Mouse (Mus musculus) hindbrain, embryonic 11.5 days (tissue): ENCODE measurements around the gene Ntrk1. TPM values are rescaled to one million over a fixed set of nuclear protein-coding genes. Genes with fewer than 3 reads are reported as not detected.

Experiments
- ATAC-seq: fragments of 200-750 bp; cut with Nextera tagmentation; 2 replicates; pipeline ENCODE4 v1.8.0; 2017; ENCODE audit warnings: mild to moderate bottlenecking, moderate TSS enrichment, moderate library complexity; ENCODE audit not compliant: low FRiP score
- DNase-seq: peaks from one replicate; pipeline ENCODE4 v3.0.0-alpha.2; 2015; ENCODE audit warnings: low spot score
- H3K27ac ChIP-seq: fragments of 300-500 bp; sonication (generic); 2 replicates; pipeline ENCODE4 v1.5.1; 2014; ENCODE audit warnings: mild to moderate bottlenecking, low read depth, low read length
- H3K27me3 ChIP-seq: fragments of 300-500 bp; sonication (generic); 2 replicates; pipeline ENCODE4 v1.6.1; 2014; ENCODE audit warnings: mild to moderate bottlenecking, low read length, moderate library complexity, mixed read lengths; ENCODE audit not compliant: control insufficient read depth, insufficient read depth
- H3K36me3 ChIP-seq: fragments of 300-500 bp; sonication (generic); 2 replicates; pipeline ENCODE4 v1.6.1; 2014; ENCODE audit warnings: mild to moderate bottlenecking, low read length, moderate library complexity, mixed read lengths; ENCODE audit not compliant: control insufficient read depth, insufficient read depth
- H3K4me1 ChIP-seq: fragments of 300-500 bp; sonication (generic); replicated peaks from 2 replicates; pipeline ENCODE4 v1.6.1; 2014; ENCODE audit warnings: low read length, mixed read lengths; ENCODE audit not compliant: control insufficient read depth, insufficient read depth
- H3K4me2 ChIP-seq: fragments of 300-500 bp; sonication (generic); replicated peaks from 2 replicates; pipeline ENCODE4 v1.6.1; 2014; ENCODE audit warnings: mild to moderate bottlenecking, low read depth, low read length
- H3K4me3 ChIP-seq: fragments of 300-500 bp; sonication (generic); 2 replicates; pipeline ENCODE4 v1.5.1; 2014; ENCODE audit warnings: low read depth, low read length
- H3K9ac ChIP-seq: fragments of 300-500 bp; sonication (generic); 2 replicates; pipeline ENCODE4 v1.6.1; 2014; ENCODE audit warnings: low read depth, low read length
- H3K9me3 ChIP-seq: fragments of 300-500 bp; sonication (generic); 2 replicates; pipeline ENCODE4 v1.6.1; 2016; ENCODE audit warnings: low read length; ENCODE audit not compliant: control insufficient read depth
- WGBS: fragments of 180-500 bp; shearing (Covaris S2); extraction: QIAGEN DNeasy Blood & Tissue Kit; methylation state at CpG from one replicate; pipeline ENCODE4 v1.1.7; 2014; 5-methylcytosine and 5-hydroxymethylcytosine counted together
- polyA plus RNA-seq: library from polyadenylated mRNA; unstranded; fragments of >200 nt; fragmentation: Nextera tagmentation; extraction: Ambion mirVana; gene quantifications from 2 replicates; pipeline ENCODE4 v1.2.1, GENCODE M21; 2014

The Ntrk1 gene
- polyA plus RNA-seq, 1 experiment from 2014 or later, result 6.7 TPM

DNA sequence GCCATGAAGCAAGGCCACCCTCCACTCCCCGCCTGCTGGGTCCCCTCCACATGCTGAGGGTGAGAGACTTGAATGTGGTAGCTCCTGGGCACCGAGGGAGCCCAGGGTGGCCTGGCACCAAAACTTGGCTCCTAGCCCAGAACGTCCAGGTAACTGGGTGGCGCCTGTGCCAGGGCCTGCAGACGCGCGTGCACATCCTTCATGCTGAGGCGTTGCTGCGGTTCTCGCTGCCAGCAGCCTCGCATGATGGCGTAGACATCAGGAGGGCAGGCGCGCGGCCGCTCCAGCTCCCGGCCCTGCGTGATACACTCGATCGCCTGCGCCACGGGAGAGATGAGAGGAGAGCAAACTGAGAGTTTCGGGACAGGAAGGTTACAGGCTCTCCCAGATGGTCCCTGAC, 16.7 kb downstream of the Ntrk1 start:
- Histone ChIP-seq H3K27ac (peak overlapping the region; percentile 32), H3K4me1 (0 out of 2 replicates have a peak, but pooled peaks cover 2% of the 10 kb centered on the region), H3K27me3 (no peaks in the 10 kb centered on the region), H3K4me3 (no peak overlapping the region), H3K4me2 (no peak overlapping the region), H3K36me3 (no peaks in the 10 kb centered on the region), H3K9me3 (no peaks in the 10 kb centered on the region), H3K9ac (no peak overlapping the region)
- 45% methylated on average over 23 of the region's 23 CpGs for WGBS
- 0 out of 2 replicates have a peak, but pooled peaks have one; percentile 1 for ATAC-seq
- no peak for DNase-seq

DNA sequence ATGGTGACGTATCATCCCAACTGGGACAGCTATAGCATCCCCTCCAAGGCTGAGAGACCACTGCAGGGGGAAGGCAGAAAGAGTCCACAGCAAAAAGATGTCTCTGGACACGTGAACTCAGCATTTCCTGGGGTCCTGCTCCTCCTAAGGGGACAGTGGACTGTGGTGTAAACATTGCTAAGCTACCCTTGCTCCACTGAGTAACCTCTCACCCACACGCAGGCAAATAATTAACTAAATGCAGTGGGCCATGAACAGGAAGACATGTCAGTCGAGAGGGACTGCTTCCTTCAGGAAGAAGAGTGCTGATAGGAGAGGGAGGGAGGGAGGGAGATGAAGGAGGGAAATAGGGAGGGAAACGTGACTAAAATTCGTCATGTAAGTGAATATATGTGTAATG, 23.9 kb downstream of the Ntrk1 start:
- peaks cover 5% of the 10 kb centered on the region for H3K27me3 ChIP-seq
- no peak overlapping the region for H3K27ac ChIP-seq
- H3K9ac ChIP-seq, result no peak overlapping the region
- no peaks in the 10 kb centered on the region for H3K4me1 ChIP-seq
- H3K4me2 ChIP-seq, result no peak overlapping the region
- H3K9me3 ChIP-seq, result no peaks in the 10 kb centered on the region
- no peak overlapping the region for H3K4me3 ChIP-seq
- WGBS, result 45% methylated on average over 6 of the region's 6 CpGs
- ATAC-seq (no peak), DNase-seq (no peak)
- H3K36me3 ChIP-seq, result no peaks in the 10 kb centered on the region

DNA sequence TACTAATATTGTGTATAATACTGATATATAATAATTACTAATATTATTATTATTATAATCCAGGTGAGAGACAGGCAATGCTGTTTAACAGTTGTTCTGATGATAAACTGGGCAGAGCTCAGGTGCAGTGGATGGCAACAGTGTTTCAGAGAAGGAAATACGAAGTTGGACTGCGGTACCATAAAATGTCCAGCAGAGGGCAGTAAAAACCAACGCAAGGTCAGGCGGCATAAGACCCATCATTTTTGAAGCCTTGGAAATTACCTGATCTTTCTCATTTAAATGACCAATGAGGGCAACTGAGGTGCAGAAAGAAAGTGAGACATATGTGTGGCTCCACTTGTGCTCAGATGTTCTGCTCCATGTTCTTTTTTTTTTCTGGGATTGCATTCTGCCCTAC, 24.7 kb downstream of the Ntrk1 start:
- no peaks in the 10 kb centered on the region for H3K36me3 ChIP-seq

GRCm38 (mm10) chr3:87769506-87769905, 25.5 kb downstream of the Ntrk1 start:
- Histone ChIP-seq H3K9me3 (no peaks in the 10 kb centered on the region), H3K4me2 (no peak overlapping the region), H3K9ac (no peak overlapping the region), H3K4me1 (no peaks in the 10 kb centered on the region), H3K36me3 (no peaks in the 10 kb centered on the region), H3K4me3 (no peak overlapping the region), H3K27ac (no peak overlapping the region), H3K27me3 (peaks cover 7% of the 10 kb centered on the region)
- DNase-seq (no peak), ATAC-seq (no peak)
- 76% methylated on average over 8 of the region's 8 CpGs for WGBS

More for the DNA sequence above, 24.7 kb downstream of the Ntrk1 start:
- Histone ChIP-seq H3K9me3 (no peaks in the 10 kb centered on the region), H3K27me3 (peaks cover 5% of the 10 kb centered on the region), H3K4me3 (no peak overlapping the region), H3K4me1 (no peaks in the 10 kb centered on the region), H3K27ac (no peak overlapping the region), H3K4me2 (no peak overlapping the region), H3K9ac (no peak overlapping the region)
- no peak for ATAC-seq
- 2% methylated on average over 4 of the region's 4 CpGs for WGBS
- peak; percentile 85 for DNase-seq

DNA sequence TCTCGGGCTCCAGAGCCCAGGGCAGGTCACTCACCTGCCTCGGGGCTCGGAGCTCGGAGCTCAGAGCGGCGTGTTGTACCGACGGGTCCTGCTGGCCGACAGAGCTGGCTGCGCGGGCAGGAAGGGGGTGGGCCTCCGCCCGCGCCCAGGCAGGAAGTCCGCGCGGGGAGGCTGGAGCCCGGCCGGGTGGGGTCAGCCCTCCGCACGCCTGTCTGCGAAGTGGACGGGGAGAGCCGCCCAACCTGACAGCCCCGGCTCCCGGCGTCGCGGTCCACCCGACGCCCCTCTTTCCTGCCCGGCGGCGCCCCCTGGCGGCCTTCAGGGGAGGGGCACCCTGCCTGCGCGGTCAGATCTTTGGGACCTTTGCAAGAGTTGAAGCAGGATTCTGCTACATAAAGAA, 26.1 kb downstream of the Ntrk1 start:
- ATAC-seq, result 0 out of 2 replicates have a peak, but pooled peaks have one; percentile 15

DNA sequence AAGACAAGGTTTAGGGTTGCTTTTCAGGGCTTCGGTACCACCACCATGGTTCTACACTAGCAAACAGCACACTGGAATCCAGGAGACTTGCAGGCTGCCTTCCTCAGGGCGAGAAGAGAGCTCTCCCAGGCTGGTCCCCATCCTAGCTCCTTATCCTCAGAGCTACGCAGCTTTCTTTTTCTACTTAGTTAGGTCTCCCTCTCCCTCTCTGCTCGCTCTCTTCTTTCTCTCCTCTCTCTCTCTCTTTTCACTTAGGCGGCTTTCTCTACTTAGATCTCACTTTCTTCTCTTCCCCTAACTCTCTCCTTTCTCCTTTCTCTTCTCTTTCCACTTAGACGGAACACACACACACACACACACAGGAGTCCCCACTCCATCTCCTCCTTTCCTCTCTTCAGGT, 26.5 kb downstream of the Ntrk1 start:
- peaks cover 7% of the 10 kb centered on the region for H3K27me3 ChIP-seq
- no peak overlapping the region for H3K27ac ChIP-seq
- no peak overlapping the region for H3K9ac ChIP-seq
- peak overlapping the region; percentile 28 for H3K4me3 ChIP-seq
- no peaks in the 10 kb centered on the region for H3K4me1 ChIP-seq
- no peaks in the 10 kb centered on the region for H3K9me3 ChIP-seq
- H3K36me3 ChIP-seq, result no peaks in the 10 kb centered on the region
- ATAC-seq (no peak), DNase-seq (no peak)
- WGBS, result 36% methylated on average over 6 of the region's 6 CpGs
- H3K4me2 ChIP-seq, result peak overlapping the region; percentile 34

More for the DNA sequence above, 26.1 kb downstream of the Ntrk1 start:
- H3K27me3 ChIP-seq, result peaks cover 7% of the 10 kb centered on the region
- 2% methylated on average over 33 of the region's 37 CpGs for WGBS
- peak overlapping the region; percentile 34 for H3K4me2 ChIP-seq
- no peaks in the 10 kb centered on the region for H3K9me3 ChIP-seq
- no peak overlapping the region for H3K9ac ChIP-seq
- H3K4me1 ChIP-seq, result no peaks in the 10 kb centered on the region
- peak; percentile 87 for DNase-seq
- H3K27ac ChIP-seq, result no peak overlapping the region
- H3K4me3 ChIP-seq, result peak overlapping the region; percentile 28
- H3K36me3 ChIP-seq, result no peaks in the 10 kb centered on the region

DNA sequence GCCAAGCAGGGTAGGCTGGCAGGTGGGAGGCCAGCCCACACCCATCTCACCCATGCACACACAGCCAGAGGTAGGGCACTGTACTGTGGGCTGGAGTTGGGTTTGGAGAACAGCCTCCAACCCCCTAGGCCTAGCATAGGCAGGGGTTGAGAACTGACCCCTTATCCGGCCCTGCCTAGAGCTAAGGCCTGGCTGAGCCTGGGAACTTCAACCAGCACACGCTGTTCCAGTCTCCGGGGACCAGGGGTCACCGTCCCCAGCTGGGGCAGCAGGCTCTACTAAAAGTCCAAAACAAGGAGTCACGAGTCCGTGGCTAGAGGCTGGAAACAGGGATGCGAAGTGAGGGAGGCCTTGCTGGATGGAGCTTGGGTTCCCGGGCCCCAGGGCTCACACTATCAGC, 27.2 kb downstream of the Ntrk1 start:
- Histone ChIP-seq H3K4me1 (no peaks in the 10 kb centered on the region), H3K27me3 (peaks cover 7% of the 10 kb centered on the region), H3K9ac (no peak overlapping the region), H3K4me3 (no peak overlapping the region; the same call in 1 of the 2 replicates), H3K36me3 (no peaks in the 10 kb centered on the region), H3K4me2 (peak overlapping the region; percentile 4), H3K9me3 (no peaks in the 10 kb centered on the region), H3K27ac (no peak overlapping the region)
- DNase-seq (no peak), ATAC-seq (no peak)
- WGBS, result 61% methylated on average over 8 of the region's 8 CpGs

GRCm38 (mm10) chr3:87766284-87766667, 28.7 kb downstream of the Ntrk1 start:
- H3K27me3 ChIP-seq, result peaks cover 7% of the 10 kb centered on the region
- no peak overlapping the region for H3K4me3 ChIP-seq
- ATAC-seq, result no peak
- H3K4me1 ChIP-seq, result no peaks in the 10 kb centered on the region
- no peak for DNase-seq
- no peaks in the 10 kb centered on the region for H3K36me3 ChIP-seq
- no peak overlapping the region for H3K9ac ChIP-seq
- no peak overlapping the region for H3K4me2 ChIP-seq
- no peaks in the 10 kb centered on the region for H3K9me3 ChIP-seq
- WGBS, result 90% methylated on average over 3 of the region's 3 CpGs
- H3K27ac ChIP-seq, result no peak overlapping the region

DNA sequence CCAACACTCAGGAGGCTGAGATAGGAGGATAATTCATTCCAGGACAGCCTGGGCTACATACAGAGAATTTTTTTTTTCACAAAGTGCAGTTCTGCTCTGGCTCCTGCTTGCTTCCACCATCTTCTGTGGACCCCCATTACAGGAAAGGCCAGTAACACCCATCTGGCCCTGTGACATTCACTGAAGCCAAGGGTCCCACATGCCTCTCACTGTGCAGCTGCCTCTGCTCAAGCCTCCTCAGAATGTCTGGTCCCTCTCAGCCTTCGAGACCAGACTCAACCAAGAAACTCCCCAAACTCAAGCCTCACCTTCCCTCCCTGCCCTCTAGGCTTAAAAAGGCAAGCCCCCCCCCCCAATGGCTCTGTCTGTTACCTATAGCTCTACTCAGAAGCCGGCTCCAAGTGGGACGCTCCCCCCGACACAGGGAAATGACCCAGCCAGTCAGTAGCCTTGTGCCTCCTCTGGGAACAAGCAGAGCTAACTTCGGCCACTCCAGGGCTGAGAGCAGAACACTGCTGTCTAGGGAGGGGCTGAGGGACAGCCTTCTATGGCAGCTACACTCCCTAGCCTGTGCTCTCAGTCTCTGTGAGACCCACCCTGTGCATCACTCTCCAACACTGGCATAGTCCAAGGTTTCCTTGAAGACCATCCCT, 29.2 kb downstream of the Ntrk1 start:
- H3K9me3 ChIP-seq, result no peaks in the 10 kb centered on the region
- H3K36me3 ChIP-seq, result no peaks in the 10 kb centered on the region
- no peak overlapping the region for H3K4me3 ChIP-seq
- no peaks in the 10 kb centered on the region for H3K4me1 ChIP-seq
- H3K27ac ChIP-seq, result 0 out of 2 replicates have a peak overlapping the region, but pooled peaks have one; percentile 11
- H3K4me2 ChIP-seq, result no peak overlapping the region
- no peak overlapping the region for H3K9ac ChIP-seq
- peaks cover 7% of the 10 kb centered on the region for H3K27me3 ChIP-seq
- DNase-seq (no peak), ATAC-seq (no peak)
- 69% methylated on average over 5 of the region's 5 CpGs for WGBS
